Mouse (Mus musculus) limb, embryonic 11.5 days (tissue): ENCODE data around the gene Hs6st1. TPM values are rescaled to one million over a fixed set of nuclear protein-coding genes. Genes with fewer than 3 reads are reported as not detected.

Source experiments
- ATAC-seq: fragments of 200-750 bp; cut with Nextera tagmentation; 2 replicates; pipeline ENCODE4 v1.8.0; 2017; ENCODE audit warnings: low read depth; ENCODE audit not compliant: insufficient number of reproducible peaks, low FRiP score, low TSS enrichment
- DNase-seq: peaks from one replicate; pipeline ENCODE4 v3.0.0-alpha.2; 2015; ENCODE audit warnings: low spot score
- H3K27ac ChIP-seq: fragments of 300-500 bp; sonication (generic); replicated peaks from 2 replicates; pipeline ENCODE4 v1.5.1; 2014; ENCODE audit warnings: low read depth, mild to moderate bottlenecking, low read length
- H3K27me3 ChIP-seq: fragments of 300-500 bp; sonication (generic); 2 replicates; pipeline ENCODE4 v1.6.1; 2014; ENCODE audit warnings: mild to moderate bottlenecking, low read length, mixed read lengths; ENCODE audit not compliant: control insufficient read depth, insufficient read depth
- H3K36me3 ChIP-seq: fragments of 300-500 bp; sonication (generic); 2 replicates; pipeline ENCODE4 v1.6.1; 2014; ENCODE audit warnings: mild to moderate bottlenecking, low read length, moderate library complexity, mixed read lengths; ENCODE audit not compliant: control insufficient read depth, insufficient read depth
- H3K4me1 ChIP-seq: fragments of 300-500 bp; sonication (generic); 2 replicates; pipeline ENCODE4 v1.6.1; 2014; ENCODE audit warnings: low read length, mixed read lengths; ENCODE audit not compliant: control insufficient read depth, insufficient read depth
- H3K4me2 ChIP-seq: fragments of 300-500 bp; sonication (generic); 2 replicates; pipeline ENCODE4 v1.6.1; 2014; ENCODE audit warnings: low read depth, mild to moderate bottlenecking, moderate library complexity; ENCODE audit not compliant: severe bottlenecking
- H3K4me3 ChIP-seq: fragments of 300-500 bp; sonication (generic); 2 replicates; pipeline ENCODE4 v1.5.1; 2014; ENCODE audit warnings: low read depth, low read length
- H3K9ac ChIP-seq: fragments of 300-500 bp; sonication (generic); 2 replicates; pipeline ENCODE4 v1.6.1; 2014; ENCODE audit warnings: mild to moderate bottlenecking, low read length
- H3K9me3 ChIP-seq: fragments of 300-500 bp; sonication (generic); 2 replicates; pipeline ENCODE4 v1.6.1; 2016; ENCODE audit warnings: low read length; ENCODE audit not compliant: control insufficient read depth
- WGBS: fragments of 180-500 bp; shearing (Covaris S2); extraction: QIAGEN DNeasy Blood & Tissue Kit; methylation state at CpG from one replicate; pipeline ENCODE4 v1.1.7; 2014; 5-methylcytosine and 5-hydroxymethylcytosine counted together
- polyA plus RNA-seq: library from polyadenylated mRNA; unstranded; fragments of >200 nt; fragmentation: Nextera tagmentation; extraction: Ambion mirVana; gene quantifications from 2 replicates; pipeline ENCODE4 v1.2.1, GENCODE M21; 2014

Gene Hs6st1
- polyA plus RNA-seq, 1 experiment from 2014 or later: 8.4 TPM

- WGBS: 77% methylated on average over 11 of the region's 11 CpGs
- Histone ChIP-seq H3K27ac (no peak overlapping the region), H3K36me3 (no peaks in the 10 kb centered on the region), H3K27me3 (0 out of 2 replicates have a peak, but pooled peaks cover 3% of the 10 kb centered on the region), H3K9me3 (no peaks in the 10 kb centered on the region), H3K4me1 (peaks cover 26% of the 10 kb centered on the region), H3K4me2 (no peak overlapping the region), H3K9ac (no peak overlapping the region), H3K4me3 (no peak overlapping the region)
- no peak for DNase-seq
- no peak for ATAC-seq
Observed at GRCm38 (mm10) chr1:36072588-36073556, 4.7 kb downstream of the Hs6st1 start.

GRCm38 (mm10) chr1:36073566-36073965 lies 5.4 kb downstream of the Hs6st1 start:
- Histone ChIP-seq H3K4me1 (peaks cover 26% of the 10 kb centered on the region), H3K9ac (no peak overlapping the region), H3K4me2 (no peak overlapping the region), H3K27ac (no peak overlapping the region), H3K4me3 (no peak overlapping the region), H3K27me3 (0 out of 2 replicates have a peak, but pooled peaks cover 3% of the 10 kb centered on the region), H3K36me3 (no peaks in the 10 kb centered on the region), H3K9me3 (no peaks in the 10 kb centered on the region)
- WGBS: 88% methylated on average over 8 of the region's 8 CpGs
- no peak for ATAC-seq
- DNase-seq: no peak

- Histone ChIP-seq H3K9ac (no peak overlapping the region), H3K4me2 (no peak overlapping the region), H3K4me3 (no peak overlapping the region), H3K27ac (no peak overlapping the region), H3K36me3 (no peaks in the 10 kb centered on the region), H3K4me1 (peaks cover 24% of the 10 kb centered on the region), H3K9me3 (no peaks in the 10 kb centered on the region), H3K27me3 (0 out of 2 replicates have a peak, but pooled peaks cover 1% of the 10 kb centered on the region)
- 88% methylated on average over 4 of the region's 5 CpGs for WGBS
- no peak for DNase-seq
- no peak for ATAC-seq
Observed at GRCm38 (mm10) chr1:36074197-36074596, 6.0 kb downstream of the Hs6st1 start.

- ATAC-seq: no peak
Observed at GRCm38 (mm10) chr1:36074968-36075367, 6.8 kb downstream of the Hs6st1 start.

GRCm38 (mm10) chr1:36075652-36076051 lies 7.5 kb downstream of the Hs6st1 start:
- no peak for ATAC-seq
- WGBS: 82% methylated on average over 5 of the region's 5 CpGs
- H3K4me1 ChIP-seq: peaks cover 18% of the 10 kb centered on the region

More at GRCm38 (mm10) chr1:36074968-36075367, 6.8 kb downstream of the Hs6st1 start:
- Histone ChIP-seq H3K4me2 (no peak overlapping the region), H3K27ac (no peak overlapping the region), H3K36me3 (0 out of 2 replicates have a peak, but pooled peaks cover 2% of the 10 kb centered on the region), H3K9me3 (no peaks in the 10 kb centered on the region), H3K9ac (no peak overlapping the region), H3K4me3 (no peak overlapping the region), H3K4me1 (peaks cover 23% of the 10 kb centered on the region), H3K27me3 (no peaks in the 10 kb centered on the region)
- 87% methylated on average over 7 of the region's 7 CpGs for WGBS
- DNase-seq: no peak

GRCm38 (mm10) chr1:36077084-36077483 lies 8.9 kb downstream of the Hs6st1 start:
- H3K4me3 ChIP-seq: no peak overlapping the region
- H3K27ac ChIP-seq: no peak overlapping the region
- H3K4me1 ChIP-seq: peaks cover 13% of the 10 kb centered on the region
- no peak overlapping the region for H3K9ac ChIP-seq
- no peak overlapping the region for H3K4me2 ChIP-seq
- ATAC-seq (no peak), DNase-seq (no peak)
- H3K27me3 ChIP-seq: no peaks in the 10 kb centered on the region
- 0 out of 2 replicates have a peak, but pooled peaks cover 2% of the 10 kb centered on the region for H3K36me3 ChIP-seq
- H3K9me3 ChIP-seq: no peaks in the 10 kb centered on the region
- WGBS: 88% methylated on average over 6 of the region's 6 CpGs

More at GRCm38 (mm10) chr1:36075652-36076051, 7.5 kb downstream of the Hs6st1 start:
- no peak overlapping the region for H3K27ac ChIP-seq
- no peak overlapping the region for H3K9ac ChIP-seq
- no peak overlapping the region for H3K4me3 ChIP-seq
- H3K9me3 ChIP-seq: no peaks in the 10 kb centered on the region
- H3K36me3 ChIP-seq: 0 out of 2 replicates have a peak, but pooled peaks cover 2% of the 10 kb centered on the region
- no peak overlapping the region for H3K4me2 ChIP-seq
- DNase-seq: no peak
- no peaks in the 10 kb centered on the region for H3K27me3 ChIP-seq

- H3K4me1 ChIP-seq: peaks cover 13% of the 10 kb centered on the region
- H3K27ac ChIP-seq: no peak overlapping the region
- H3K27me3 ChIP-seq: no peaks in the 10 kb centered on the region
- ATAC-seq: no peak
- H3K4me2 ChIP-seq: no peak overlapping the region
- no peak for DNase-seq
- H3K9me3 ChIP-seq: no peaks in the 10 kb centered on the region
- 0 out of 2 replicates have a peak, but pooled peaks cover 2% of the 10 kb centered on the region for H3K36me3 ChIP-seq
- 88% methylated on average over 1 of the region's 1 CpGs for WGBS
- no peak overlapping the region for H3K9ac ChIP-seq
- H3K4me3 ChIP-seq: no peak overlapping the region
Observed at GRCm38 (mm10) chr1:36078250-36078649, 10.1 kb downstream of the Hs6st1 start.

GRCm38 (mm10) chr1:36079679-36080078 lies 11.5 kb downstream of the Hs6st1 start:
- no peak overlapping the region for H3K9ac ChIP-seq
- DNase-seq (no peak), ATAC-seq (no peak)
- H3K9me3 ChIP-seq: no peaks in the 10 kb centered on the region
- peaks cover 2% of the 10 kb centered on the region; the same call in 1 of the 2 replicates for H3K36me3 ChIP-seq
- H3K27ac ChIP-seq: no peak overlapping the region
- no peak overlapping the region for H3K4me2 ChIP-seq
- 53% methylated on average over 8 of the region's 8 CpGs for WGBS
- peaks cover 10% of the 10 kb centered on the region for H3K4me1 ChIP-seq
- H3K4me3 ChIP-seq: no peak overlapping the region
- H3K27me3 ChIP-seq: no peaks in the 10 kb centered on the region
